Mouse (Mus musculus) embryo, embryonic 10.5 days (tissue): ENCODE measurements around the gene Ilk.

Experiments
- DNase-seq: peaks from one replicate; pipeline ENCODE4 v3.0.0-alpha.2; 2015; ENCODE audit warnings: low spot score

The Ilk gene

DNA sequence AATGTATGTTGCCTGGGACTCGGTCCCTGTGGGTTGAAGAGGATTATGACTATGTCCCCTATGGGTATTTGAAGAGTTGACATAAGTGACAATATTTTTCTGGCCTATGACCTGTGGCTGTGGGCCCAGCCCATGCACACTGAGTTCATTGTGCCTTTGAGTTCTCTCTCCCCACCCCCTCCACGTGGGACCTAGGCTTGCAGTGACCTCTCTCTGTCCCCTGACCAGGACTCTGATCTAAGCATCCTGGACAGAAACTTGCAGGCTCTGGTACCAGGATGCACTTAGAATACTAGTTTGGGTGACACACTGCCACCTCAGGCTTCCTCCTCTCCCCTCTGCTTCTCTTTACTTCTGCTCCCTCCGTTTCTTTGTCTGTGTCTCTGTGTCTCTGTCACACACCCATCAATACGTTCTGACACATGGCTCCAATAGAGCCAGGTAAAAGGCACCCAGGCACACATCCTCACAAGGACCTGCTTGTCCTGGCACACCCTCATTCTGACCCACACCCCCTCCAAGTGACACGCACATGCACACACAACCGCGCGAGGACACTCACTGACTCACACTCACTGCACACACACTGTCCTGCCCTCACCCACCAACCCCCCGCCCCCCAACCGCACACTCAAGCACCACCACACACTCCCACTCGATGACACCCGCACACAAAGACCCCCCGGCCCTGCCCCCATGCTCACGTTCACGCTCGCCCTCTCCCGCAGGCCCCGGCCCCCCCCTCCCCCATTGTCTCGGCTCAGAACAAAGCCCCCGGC is 50.3 kb downstream of the Ilk start:
- DNase-seq = peak; percentile 49

- peak; percentile 59 for DNase-seq
Observed at GRCm38 (mm10) chr7:105787285-105788140, 51.1 kb downstream of the Ilk start, which contains the start of gene Dchs1. TSS of gene Dchs1 (minus strand) at chr7:105787654.

DNA sequence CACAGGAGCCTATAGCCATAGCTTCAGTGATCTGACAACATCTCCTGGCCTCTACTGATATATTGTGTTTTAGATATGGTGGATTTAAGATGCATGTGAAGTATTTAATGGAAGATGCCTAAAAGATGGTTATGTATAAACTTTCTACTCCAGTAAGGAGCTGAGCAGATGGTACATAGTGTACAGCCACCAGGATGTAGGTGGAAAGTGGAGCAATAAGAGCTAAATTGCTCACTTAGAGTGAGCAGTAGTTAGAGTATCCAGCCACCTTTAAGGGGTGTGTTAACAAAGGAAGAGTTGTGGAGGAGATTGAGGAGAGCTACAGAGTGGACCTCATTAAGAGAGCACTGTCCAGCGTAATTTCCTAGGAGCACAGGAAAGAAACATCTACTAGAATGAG is 54.8 kb downstream of the Ilk start:
- no peak for DNase-seq
